Mouse (Mus musculus): ENCODE data around the gene Pdap1.
"Not testable (repeated sequence)": the region's sequence is repeated elsewhere in the genome, so short reads cannot be mapped to it uniquely, and the experiment has no call there.

The Pdap1 gene

GRCm38 (mm10) chr5:145139571-145140519 is at the start of gene Pdap1, which contains the start of gene Bud31:
Gene Pdap1 (minus strand): TSS chr5:145140238.
Gene Bud31 (plus strand): TSS chr5:145140362.
- DNase-seq = peak; percentile 95

DNA sequence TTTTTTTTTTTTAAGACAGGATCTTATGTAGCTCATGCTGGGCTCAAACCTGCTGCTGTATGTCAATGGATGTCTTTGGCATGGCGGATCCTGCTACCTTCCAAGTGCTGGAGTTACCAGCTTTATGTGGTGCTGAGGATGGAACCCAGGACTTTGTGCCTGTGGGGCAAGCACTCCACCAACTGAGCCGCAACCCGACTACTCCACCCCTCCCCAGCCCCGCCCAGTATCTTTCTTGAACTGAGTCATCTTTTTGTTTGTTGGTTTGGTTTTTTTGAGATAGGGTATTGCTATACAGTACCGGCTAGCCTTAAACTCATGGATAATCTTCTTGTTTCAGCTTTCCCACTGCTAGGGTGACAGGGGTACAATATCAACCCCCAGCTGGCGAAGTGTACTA is 49.4 kb upstream of the Pdap1 start:
- no peak for DNase-seq

DNA sequence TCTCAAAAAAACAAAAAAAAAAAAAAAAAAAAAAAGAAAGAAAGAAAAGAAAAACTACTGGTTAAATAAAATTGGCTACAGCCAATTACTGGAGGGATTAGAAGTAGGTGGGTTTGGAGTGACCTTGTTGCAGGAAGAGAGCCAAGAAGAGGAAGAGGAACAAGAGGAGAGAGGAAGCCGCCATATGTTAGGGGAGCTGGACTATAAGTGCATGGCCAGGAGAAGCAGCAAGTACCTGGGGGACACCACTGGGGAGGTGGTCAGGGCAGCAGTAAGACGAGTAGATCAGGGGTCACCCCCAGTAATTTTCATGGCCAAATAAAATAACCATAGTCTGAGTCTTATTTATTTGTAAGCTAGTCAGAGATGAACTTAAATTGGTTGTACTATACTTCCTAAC is 45.2 kb upstream of the Pdap1 start:
- DNase-seq = no peak

DNA sequence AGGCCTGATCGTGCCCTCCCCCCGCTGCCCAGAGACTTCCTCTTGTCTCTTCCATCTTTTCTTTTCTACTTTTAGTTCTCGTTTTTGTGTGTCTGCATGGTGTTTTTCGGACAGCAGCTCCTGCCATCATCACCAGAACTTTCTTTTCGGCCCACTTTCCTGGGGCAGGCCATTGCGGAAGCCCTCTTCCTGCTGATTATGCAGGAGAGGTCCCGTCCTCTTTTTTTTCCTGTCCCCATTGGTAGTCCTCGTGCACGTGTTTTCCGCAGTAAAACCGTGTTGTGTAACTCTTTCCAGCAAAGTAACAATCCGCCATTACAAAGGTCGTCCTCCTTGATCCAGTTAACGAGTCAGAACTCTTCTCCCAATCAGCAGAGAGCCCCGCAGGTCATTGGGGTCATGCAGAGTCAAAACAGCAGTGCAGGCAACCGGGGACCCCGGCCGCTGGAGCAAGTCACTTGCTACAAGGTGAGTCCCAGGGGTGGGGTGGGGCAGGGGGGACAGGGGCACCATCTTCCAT is 38.5 kb upstream of the Pdap1 start:
- DNase-seq = no peak

- no peak for DNase-seq
Measured at GRCm38 (mm10) chr5:145167306-145167661, 27.2 kb upstream of the Pdap1 start.

DNA sequence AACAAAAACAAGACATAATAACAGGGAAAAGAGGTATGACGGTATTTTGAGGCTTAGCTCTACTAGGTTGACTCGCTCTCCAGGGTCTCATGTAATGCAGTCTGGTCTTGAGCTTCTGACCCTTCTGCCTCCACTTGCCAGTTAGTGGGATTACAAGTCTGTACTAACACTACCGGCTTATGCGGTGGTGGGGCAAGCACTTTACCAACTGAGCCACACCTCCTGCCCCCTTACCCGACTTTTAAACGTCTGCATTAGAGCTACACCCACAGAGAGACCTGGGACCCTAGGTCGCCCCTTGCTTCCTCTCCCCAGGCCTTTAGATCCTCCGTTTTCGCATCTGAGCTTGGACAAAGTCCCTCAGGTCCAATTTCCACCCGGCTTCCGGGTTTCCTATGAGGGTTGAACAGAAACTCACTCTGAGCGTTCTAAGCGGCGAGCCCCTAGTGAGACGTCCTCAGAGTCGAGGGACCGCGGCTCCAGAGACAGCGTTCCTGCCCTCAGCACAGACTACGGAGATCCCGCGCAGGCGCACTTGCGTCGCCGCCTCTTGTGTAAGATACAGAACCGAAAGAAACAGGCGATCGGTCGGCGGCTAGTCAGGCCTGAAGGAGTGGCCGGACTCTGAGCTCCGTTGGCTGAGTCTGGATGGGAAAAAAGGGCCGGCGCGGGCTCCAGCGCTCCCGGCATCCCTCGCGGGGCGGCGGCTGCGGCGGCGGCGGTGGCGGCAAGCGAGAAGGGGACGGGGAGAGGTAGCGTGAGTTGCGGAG is 26.7 kb upstream of the Pdap1 start, which contains the start of the genes Ptcd1 and Cpsf4:
Ptcd1 (minus strand) TSS at position 573 of the 770 bp plus-strand sequence.
Cpsf4 (plus strand) TSS at position 678 of the 770 bp plus-strand sequence.
- peak; percentile 99 for DNase-seq

DNA sequence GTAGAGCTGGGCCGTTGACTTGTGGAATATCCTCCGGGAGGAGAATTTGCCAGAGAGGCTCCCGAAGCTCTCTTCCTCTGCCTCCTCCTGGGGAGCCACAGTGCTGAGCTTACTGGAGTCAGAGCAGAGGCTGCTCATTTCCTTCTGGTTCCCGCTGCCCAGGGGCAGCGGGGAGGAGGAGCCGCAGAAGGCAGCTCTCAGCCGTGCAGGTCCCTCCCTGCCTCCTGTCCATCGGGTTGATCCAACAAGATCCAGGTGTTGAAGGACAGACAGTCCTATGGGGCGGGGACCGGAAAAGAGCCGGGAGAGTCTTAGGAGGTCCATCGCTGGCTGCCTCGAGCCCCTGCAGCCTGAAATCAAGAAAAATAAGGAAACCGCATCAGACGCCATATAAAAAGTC is 25.1 kb upstream of the Pdap1 start:
- DNase-seq = no peak

DNA sequence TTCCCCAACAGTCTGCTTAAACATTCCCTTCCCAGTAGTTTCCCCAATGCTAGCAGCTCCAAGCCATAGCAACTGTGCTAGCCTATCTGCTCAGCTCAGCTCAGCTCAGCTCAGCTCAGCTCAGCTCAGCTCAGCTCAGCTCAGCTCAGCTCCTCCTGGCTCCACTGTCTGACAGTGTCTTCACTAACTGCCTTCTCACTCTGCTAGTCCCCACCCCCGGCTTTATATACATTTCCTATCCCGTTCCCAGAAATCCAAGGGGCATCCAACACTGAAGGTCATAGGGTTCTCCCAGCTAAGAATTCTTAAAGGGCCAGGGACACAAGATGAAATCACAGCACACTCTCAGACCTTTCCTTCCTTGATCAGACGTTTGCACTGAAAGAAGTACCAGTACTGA is 24.7 kb upstream of the Pdap1 start:
- no peak for DNase-seq

DNA sequence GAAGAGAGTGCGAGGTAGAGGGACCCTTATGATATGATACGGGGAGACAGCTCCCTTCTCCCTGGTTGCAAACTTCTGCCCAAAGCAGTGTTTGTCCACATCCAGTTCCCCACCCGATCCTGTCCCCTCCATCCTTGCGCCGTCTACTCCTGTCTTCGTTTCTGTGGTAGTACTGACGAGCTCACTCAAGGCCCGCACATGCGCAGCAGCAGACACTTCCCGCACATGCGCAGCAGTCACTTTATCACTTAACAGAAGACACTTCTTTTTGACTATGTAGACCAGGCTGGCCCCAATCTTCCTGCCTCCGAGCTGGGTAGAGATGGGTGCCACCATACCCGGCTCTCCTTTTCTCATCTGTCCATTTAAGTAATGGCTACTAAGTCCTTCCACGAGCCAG is 21.3 kb upstream of the Pdap1 start:
- no peak for DNase-seq

GRCm38 (mm10) chr5:145152690-145153089 is 12.7 kb upstream of the Pdap1 start:
- no peak for DNase-seq

- DNase-seq = no peak
Measured at GRCm38 (mm10) chr5:145149294-145149693, 9.3 kb upstream of the Pdap1 start.

- DNase-seq = no peak
Measured at GRCm38 (mm10) chr5:145147748-145148147, 7.7 kb upstream of the Pdap1 start.

DNA sequence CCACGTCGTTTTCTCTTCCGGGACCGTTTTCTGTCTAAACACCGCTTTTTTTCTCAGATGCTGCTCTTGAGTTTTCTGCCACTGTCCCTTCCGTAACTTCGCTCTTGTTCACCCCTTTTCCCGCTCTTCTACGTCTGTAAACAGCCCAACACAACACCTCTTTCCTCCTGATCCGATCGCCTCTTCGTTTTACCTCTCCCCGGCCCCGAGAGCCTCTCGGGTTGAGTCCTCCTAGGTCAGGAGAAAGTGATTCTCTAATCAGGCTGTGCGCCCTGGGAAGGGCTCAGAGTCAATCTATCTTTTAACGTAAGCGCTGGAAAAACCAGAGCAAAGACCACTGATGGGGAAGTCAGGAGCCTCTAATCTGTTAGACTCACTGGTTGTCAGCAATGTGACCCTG is 573 bp upstream of the Pdap1 start:
- DNase-seq = no peak

DNA sequence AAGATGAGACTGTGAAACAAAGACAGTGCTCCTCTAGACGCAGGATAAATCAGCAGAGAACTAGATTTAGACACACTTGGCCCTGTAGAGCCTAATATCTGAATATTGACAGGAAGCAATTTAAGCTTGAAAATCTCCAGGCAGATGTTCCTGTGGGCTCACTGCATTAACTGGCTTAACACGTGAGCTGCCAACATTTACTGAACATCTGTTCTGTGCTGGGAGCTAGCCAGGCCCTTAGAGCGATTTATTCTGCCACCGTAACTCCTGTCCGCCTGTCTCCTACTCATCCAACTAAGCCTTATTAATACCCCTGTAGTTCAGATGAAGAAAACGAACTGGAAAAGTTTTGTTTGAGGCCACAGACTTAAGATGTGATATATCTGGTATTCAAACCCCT is 1.2 kb downstream of the Pdap1 start:
- DNase-seq = no peak

GRCm38 (mm10) chr5:145133275-145133674 is 6.8 kb downstream of the Pdap1 start:
- DNase-seq = not testable (repeated sequence)

- no peak for DNase-seq
Measured at GRCm38 (mm10) chr5:145130995-145131394, 9.0 kb downstream of the Pdap1 start.

GRCm38 (mm10) chr5:145130191-145130590 is 9.8 kb downstream of the Pdap1 start:
- peak; percentile 83 for DNase-seq

GRCm38 (mm10) chr5:145129773-145130172 is 10.3 kb downstream of the Pdap1 start:
- peak; percentile 51 for DNase-seq

GRCm38 (mm10) chr5:145129124-145129523 is 10.9 kb downstream of the Pdap1 start:
- no peak for DNase-seq

DNA sequence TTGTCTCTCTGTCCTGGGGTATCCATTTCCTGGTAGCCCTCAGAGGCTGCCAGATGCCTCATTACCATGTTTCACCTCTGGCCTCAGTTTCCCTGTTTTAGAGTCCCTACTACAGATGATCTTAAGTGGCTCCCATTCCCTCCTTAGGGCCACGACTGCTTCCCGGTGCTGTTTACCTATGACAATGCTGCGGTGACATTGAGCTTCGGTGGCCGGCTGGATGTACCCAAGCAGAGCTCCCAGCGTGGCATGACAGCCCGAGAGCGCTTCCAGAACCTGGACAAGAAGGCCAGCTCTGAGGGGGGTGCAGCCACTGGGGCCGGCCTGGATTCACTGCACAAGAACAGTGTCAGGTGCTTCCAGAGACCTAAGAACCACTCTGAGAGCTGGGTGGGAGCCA is 13.5 kb downstream of the Pdap1 start:
- DNase-seq = no peak

- no peak for DNase-seq
Measured at GRCm38 (mm10) chr5:145123396-145123795, 16.6 kb downstream of the Pdap1 start.

DNA sequence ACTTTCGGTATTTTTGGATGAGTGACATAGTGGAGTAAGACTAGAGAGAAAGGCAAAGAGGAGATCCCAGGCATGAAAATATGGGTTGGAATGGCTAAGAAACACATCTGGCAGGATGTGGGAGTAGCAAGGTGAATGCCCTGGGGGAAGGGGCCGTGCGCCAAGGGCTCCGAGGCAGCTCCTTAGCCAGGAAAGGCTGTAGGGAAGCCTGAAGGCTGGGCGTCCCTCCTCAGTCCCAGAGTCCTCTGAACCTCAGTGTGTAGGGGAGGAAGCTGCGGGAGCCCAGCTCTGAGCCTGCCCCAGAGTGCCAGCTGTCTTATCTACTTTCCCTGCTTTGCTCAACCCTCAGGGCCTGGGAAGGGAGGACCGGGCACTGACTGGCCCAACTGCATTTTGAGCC is 19.1 kb downstream of the Pdap1 start:
- DNase-seq = no peak

- DNase-seq = no peak
Measured at GRCm38 (mm10) chr5:145119385-145119784, 20.7 kb downstream of the Pdap1 start.

DNA sequence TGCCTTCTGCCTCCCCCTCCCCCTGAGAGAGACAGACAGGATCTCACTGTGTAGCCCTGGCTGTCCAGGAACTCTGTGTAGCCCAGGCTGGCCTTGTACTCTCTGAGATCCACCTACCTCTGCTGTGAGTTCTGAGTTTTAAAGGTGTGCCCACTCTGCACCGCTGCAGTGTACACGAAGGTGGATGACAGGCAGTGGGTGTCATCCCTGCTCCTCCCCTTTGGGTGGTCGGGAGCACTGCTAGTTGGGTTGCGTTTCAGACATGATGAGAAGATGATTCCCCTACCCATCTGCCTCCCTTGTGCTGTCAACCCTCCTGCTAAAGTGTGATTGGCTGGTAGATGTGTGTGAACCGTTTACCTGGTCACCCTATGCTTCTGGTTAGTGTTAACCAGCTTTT is 21.6 kb downstream of the Pdap1 start:
- no peak for DNase-seq
